Mouse (Mus musculus): ENCODE data around the gene 4930519P11Rik. TPM values are rescaled to one million over a fixed set of nuclear protein-coding genes. Genes with fewer than 3 reads are reported as not detected.

Gene 4930519P11Rik
- polyA plus RNA-seq, 1 experiment from 2014 or later: 0.40 TPM

DNA sequence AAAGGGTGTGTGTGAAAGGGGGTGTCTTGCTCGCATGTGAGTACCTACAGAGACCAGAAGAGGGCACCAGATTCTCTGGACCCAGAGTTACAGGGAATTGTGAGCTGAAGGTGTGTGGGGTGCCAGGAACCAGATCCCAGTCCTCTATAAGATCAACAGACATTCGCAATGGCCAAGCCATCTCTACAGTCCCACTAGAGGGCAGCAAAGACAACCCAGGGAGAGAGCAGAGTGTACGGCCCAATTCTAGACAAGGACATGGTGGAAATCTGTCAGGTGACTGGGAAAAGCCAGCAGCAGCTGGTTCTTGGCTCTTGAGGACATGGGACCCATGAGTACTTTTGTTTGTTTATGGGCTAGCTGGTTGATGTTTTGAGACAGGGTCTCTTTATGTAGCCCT lies 20.2 kb downstream of the 4930519P11Rik start:
- TF ChIP-seq EP300 (IDR thresholded peaks at IDR 0.05; ENCODE audit: low read depth) (no peak), CTCF (IDR thresholded peaks at IDR 0.05; ENCODE audit: low read depth) (peak; percentile 85)
- no peaks in the 10 kb centered on the region for H3K9me3 ChIP-seq (ENCODE audit: low read length)
- H3K9ac ChIP-seq (replicated peaks): no peak overlapping the region
- ATAC-seq (peak; percentile 53), DNase-seq (no peak)
- H3K36me3 ChIP-seq (replicated peaks; ENCODE audit: insufficient read depth, low read length): peaks cover 33% of the 10 kb centered on the region
- H3K4me2 ChIP-seq (ENCODE audit: low read depth, low read length): no peak overlapping the region
- 70% methylated on average over 3 of the region's 3 CpGs for WGBS (ENCODE audit: insufficient replicate concordance)
- no peaks in the 10 kb centered on the region for H3K27me3 ChIP-seq (ENCODE audit: insufficient read depth, low read length)
- H3K27ac ChIP-seq (ENCODE audit: low read depth): no peak overlapping the region
- H3K4me3 ChIP-seq (ENCODE audit: low read depth, low read length): no peak overlapping the region
- peaks cover 2% of the 10 kb centered on the region; the same call in 1 of the 2 replicates for H3K4me1 ChIP-seq (ENCODE audit: insufficient read depth)

DNA sequence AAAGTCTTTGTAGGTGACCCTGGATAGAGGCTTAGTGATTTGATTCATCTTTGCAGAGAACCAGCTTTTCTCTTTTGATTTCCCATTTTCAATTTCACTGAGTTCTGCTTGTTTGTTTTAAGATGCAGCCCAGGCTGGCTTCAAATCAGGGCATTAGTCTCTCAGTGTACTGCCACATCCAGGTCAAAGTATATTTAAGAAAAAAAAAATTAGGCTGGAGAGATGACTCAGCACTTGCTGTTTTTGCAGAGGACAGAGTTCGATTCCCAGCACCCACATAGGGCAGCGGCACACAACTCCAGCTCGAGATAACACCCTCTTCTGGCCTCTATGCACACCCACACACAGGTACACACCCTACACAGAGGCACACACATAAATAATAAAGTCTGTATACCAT lies 22.0 kb downstream of the 4930519P11Rik start:
- peaks cover 48% of the 10 kb centered on the region for H3K36me3 ChIP-seq (replicated peaks; ENCODE audit: insufficient read depth, low read length)
- no peak overlapping the region for H3K9ac ChIP-seq (replicated peaks)
- H3K27me3 ChIP-seq (ENCODE audit: insufficient read depth, low read length): no peaks in the 10 kb centered on the region
- H3K4me1 ChIP-seq (ENCODE audit: insufficient read depth): no peaks in the 10 kb centered on the region
- no peak for DNase-seq
- no peak overlapping the region for H3K27ac ChIP-seq (ENCODE audit: low read depth)
- 75% methylated on average over 3 of the region's 3 CpGs for WGBS (ENCODE audit: insufficient replicate concordance)
- no peak for ATAC-seq
- no peak overlapping the region for H3K4me2 ChIP-seq (ENCODE audit: low read depth, low read length)
- no peak overlapping the region for H3K4me3 ChIP-seq (ENCODE audit: low read depth, low read length)
- TF ChIP-seq EP300 (IDR thresholded peaks at IDR 0.05; ENCODE audit: low read depth): no peak
- TF ChIP-seq CTCF (IDR thresholded peaks at IDR 0.05; ENCODE audit: low read depth): no peak
- no peaks in the 10 kb centered on the region for H3K9me3 ChIP-seq (ENCODE audit: low read length)

DNA sequence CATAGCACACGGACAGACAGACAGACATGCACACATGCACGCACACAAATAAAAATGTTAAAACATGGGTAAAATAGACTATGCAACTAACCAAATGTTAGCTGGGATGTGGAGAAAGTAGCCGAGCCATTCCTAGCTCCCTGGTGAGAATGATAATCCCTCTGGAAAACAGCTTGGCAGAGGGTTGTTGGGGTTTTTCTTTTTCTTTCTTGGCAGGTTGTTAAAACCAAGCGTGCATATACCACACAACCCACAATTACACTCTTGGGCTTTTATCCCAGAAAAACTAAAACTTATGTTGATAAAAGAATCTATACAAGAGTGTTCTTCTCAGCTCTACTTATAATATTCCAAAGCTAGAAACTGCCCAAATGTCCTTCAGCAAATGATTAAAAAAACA lies 24.2 kb downstream of the 4930519P11Rik start:
- Histone ChIP-seq H3K9me3 (ENCODE audit: low read length) (no peaks in the 10 kb centered on the region), H3K4me2 (ENCODE audit: low read depth, low read length) (no peak overlapping the region), H3K36me3 (replicated peaks; ENCODE audit: insufficient read depth, low read length) (peaks cover 35% of the 10 kb centered on the region), H3K4me3 (ENCODE audit: low read depth, low read length) (no peak overlapping the region), H3K27ac (ENCODE audit: low read depth) (no peak overlapping the region), H3K27me3 (ENCODE audit: insufficient read depth, low read length) (no peaks in the 10 kb centered on the region), H3K4me1 (ENCODE audit: insufficient read depth) (no peaks in the 10 kb centered on the region), H3K9ac (replicated peaks) (no peak overlapping the region)
- no peak for ATAC-seq
- WGBS (ENCODE audit: insufficient replicate concordance): 82% methylated on average over 4 of the region's 4 CpGs
- TF ChIP-seq CTCF (IDR thresholded peaks at IDR 0.05; ENCODE audit: low read depth) (no peak), EP300 (IDR thresholded peaks at IDR 0.05; ENCODE audit: low read depth) (no peak)
- no peak for DNase-seq

GRCm38 (mm10) chr2:154586405-154586804 lies 26.8 kb downstream of the 4930519P11Rik start:
- Histone ChIP-seq H3K27ac (ENCODE audit: low read depth) (no peak overlapping the region), H3K4me1 (ENCODE audit: insufficient read depth) (no peaks in the 10 kb centered on the region), H3K9me3 (ENCODE audit: low read length) (no peaks in the 10 kb centered on the region), H3K9ac (replicated peaks) (no peak overlapping the region), H3K4me3 (ENCODE audit: low read depth, low read length) (no peak overlapping the region), H3K27me3 (ENCODE audit: insufficient read depth, low read length) (no peaks in the 10 kb centered on the region), H3K4me2 (ENCODE audit: low read depth, low read length) (no peak overlapping the region), H3K36me3 (replicated peaks; ENCODE audit: insufficient read depth, low read length) (peaks cover 23% of the 10 kb centered on the region)
- peak; percentile 77 for DNase-seq
- peak; percentile 82 for TF ChIP-seq CTCF (IDR thresholded peaks at IDR 0.05; ENCODE audit: low read depth)
- TF ChIP-seq EP300 (IDR thresholded peaks at IDR 0.05; ENCODE audit: low read depth): no peak
- peak; percentile 44; the same call in 1 of the 2 replicates for ATAC-seq
- WGBS (ENCODE audit: insufficient replicate concordance): 70% methylated on average over 5 of the region's 5 CpGs

DNA sequence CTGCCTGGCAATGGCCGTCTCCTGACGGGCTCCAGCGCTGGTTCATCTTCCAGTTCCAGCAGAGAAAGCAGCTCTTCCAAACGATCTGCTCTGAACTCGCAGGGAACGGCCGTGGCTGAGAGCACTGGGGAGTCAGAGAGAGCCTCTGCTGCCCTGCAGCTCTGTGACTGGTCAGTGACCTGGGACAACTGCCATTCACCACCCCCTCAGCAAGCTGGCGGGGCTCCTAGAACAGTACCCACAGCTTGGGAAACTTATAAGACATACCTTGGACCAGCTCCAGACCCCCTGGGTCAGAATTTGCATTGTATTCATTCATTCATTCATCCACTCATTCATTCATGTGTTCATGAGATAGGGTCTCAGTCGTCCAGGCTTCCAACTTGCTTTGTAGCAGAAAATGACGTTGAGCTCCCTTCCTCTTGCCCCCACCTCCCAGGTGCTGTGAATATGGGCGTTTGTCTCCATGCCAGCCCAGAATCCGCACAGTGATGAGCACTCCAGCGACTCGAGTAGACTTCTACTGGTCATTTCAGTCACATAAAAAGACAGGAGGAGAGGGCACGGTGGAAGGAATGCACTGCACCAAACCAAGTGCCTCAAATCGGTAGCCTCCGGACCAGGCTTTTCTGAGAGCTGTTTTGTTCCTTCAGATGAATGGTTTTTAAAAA lies 28.2 kb downstream of the 4930519P11Rik start:
- Histone ChIP-seq H3K9me3 (ENCODE audit: low read length) (no peaks in the 10 kb centered on the region), H3K4me3 (ENCODE audit: low read depth, low read length) (no peak overlapping the region), H3K36me3 (replicated peaks; ENCODE audit: insufficient read depth, low read length) (peaks cover 23% of the 10 kb centered on the region), H3K4me1 (ENCODE audit: insufficient read depth) (no peaks in the 10 kb centered on the region), H3K9ac (replicated peaks) (no peak overlapping the region), H3K27ac (ENCODE audit: low read depth) (no peak overlapping the region), H3K4me2 (ENCODE audit: low read depth, low read length) (no peak overlapping the region), H3K27me3 (ENCODE audit: insufficient read depth, low read length) (no peaks in the 10 kb centered on the region)
- no peak for TF ChIP-seq EP300 (IDR thresholded peaks at IDR 0.05; ENCODE audit: low read depth)
- TF ChIP-seq CTCF (IDR thresholded peaks at IDR 0.05; ENCODE audit: low read depth): no peak
- WGBS (ENCODE audit: insufficient replicate concordance): 67% methylated on average over 17 of the region's 17 CpGs
- ATAC-seq (no peak), DNase-seq (no peak)

DNA sequence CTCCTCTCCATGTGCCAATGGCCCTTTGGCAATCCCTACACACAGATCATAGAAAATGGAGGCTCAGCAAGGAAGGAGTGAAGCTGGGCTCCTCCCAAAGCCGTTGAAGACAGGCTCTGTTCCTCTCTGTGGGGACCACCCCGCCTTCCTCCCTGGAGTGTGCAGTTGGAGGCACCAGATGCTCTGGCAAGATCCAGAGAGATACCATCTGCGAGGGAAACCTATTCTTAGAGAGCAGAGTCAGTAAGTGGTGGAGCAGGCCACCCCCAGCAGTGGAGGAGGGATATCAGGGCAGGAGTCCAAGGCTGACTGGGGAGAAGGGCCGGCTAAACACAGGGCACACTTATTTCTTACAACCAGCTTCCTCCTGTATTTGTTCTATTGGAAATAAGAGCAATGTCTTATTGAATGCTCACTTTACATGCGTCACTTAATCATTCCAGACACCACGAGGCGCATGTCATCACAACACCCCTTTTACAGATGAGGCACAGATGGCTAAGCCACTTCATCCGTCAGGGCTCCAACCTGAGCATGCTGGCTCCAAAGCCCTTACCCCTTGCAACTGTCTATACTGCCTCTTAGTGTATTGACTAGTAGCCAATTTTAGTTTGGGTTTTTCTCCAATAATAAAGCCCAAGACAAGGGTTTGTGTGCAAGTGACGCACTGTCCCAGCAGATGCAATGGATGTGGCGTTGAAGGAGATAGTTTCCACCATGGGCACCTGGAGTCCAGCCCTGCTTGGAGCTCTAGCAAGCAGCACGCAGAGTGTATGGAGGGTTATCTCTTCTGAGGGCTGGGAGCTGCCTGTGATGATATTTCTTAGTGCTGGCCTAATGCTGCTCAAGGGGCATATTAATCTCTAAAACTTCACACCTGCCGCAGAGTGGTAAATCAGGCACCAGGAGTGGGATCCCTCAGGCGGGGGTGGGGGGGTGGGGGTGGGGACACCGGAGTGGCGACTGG lies 29.0 kb downstream of the 4930519P11Rik start:
- no peak overlapping the region for H3K9ac ChIP-seq (replicated peaks)
- DNase-seq (no peak), ATAC-seq (peak; percentile 49)
- 56% methylated on average over 15 of the region's 15 CpGs for WGBS (ENCODE audit: insufficient replicate concordance)
- no peak overlapping the region for H3K27ac ChIP-seq (ENCODE audit: low read depth)
- no peaks in the 10 kb centered on the region for H3K4me1 ChIP-seq (ENCODE audit: insufficient read depth)
- no peak overlapping the region for H3K4me3 ChIP-seq (ENCODE audit: low read depth, low read length)
- peaks cover 23% of the 10 kb centered on the region for H3K36me3 ChIP-seq (replicated peaks; ENCODE audit: insufficient read depth, low read length)
- no peaks in the 10 kb centered on the region for H3K27me3 ChIP-seq (ENCODE audit: insufficient read depth, low read length)
- no peak for TF ChIP-seq EP300 (IDR thresholded peaks at IDR 0.05; ENCODE audit: low read depth)
- no peak for TF ChIP-seq CTCF (IDR thresholded peaks at IDR 0.05; ENCODE audit: low read depth)
- H3K4me2 ChIP-seq (ENCODE audit: low read depth, low read length): no peak overlapping the region
- H3K9me3 ChIP-seq (ENCODE audit: low read length): no peaks in the 10 kb centered on the region
